Mouse (Mus musculus): Measurements from ENCODE around the gene Tcl1b2. TPM values are rescaled to one million over a fixed set of nuclear protein-coding genes. Genes with fewer than 3 reads are reported as not detected.
"Not testable (repeated sequence)": the region's sequence is repeated elsewhere in the genome, so short reads cannot be mapped to it uniquely, and the experiment has no call there.

Gene Tcl1b2
- polyA plus RNA-seq, 1 experiment = 0.23 TPM

GRCm38 (mm10) chr12:105188980-105189379, 43.2 kb downstream of the Tcl1b2 start:
- not testable (repeated sequence) for H3K27ac ChIP-seq (ENCODE audit: control insufficient read depth, insufficient read depth, low read depth, low read length); H3K27me3 ChIP-seq (ENCODE audit: control insufficient read depth, insufficient read depth, low read length); H3K4me3 ChIP-seq (ENCODE audit: control insufficient read depth, low read depth, low read length); H3K36me3 ChIP-seq (ENCODE audit: control insufficient read depth, insufficient read depth, low read length); H3K4me1 ChIP-seq (ENCODE audit: control insufficient read depth, insufficient read depth, low read length)
- peak; percentile 30; the same call in 1 of the 2 replicates for TF ChIP-seq CTCF (IDR thresholded peaks at IDR 0.05; ENCODE audit: control insufficient read depth, insufficient read depth, insufficient replicate concordance, low read depth, low read length)

GRCm38 (mm10) chr12:105190743-105191142, 44.9 kb downstream of the Tcl1b2 start, which contains the start of gene Tcl1b3:
Gene Tcl1b3 (plus strand): TSS chr12:105191043.
- H3K4me1 ChIP-seq (ENCODE audit: control insufficient read depth, insufficient read depth, low read length); H3K36me3 ChIP-seq (ENCODE audit: control insufficient read depth, insufficient read depth, low read length); H3K4me3 ChIP-seq (ENCODE audit: control insufficient read depth, low read depth, low read length); H3K27me3 ChIP-seq (ENCODE audit: control insufficient read depth, insufficient read depth, low read length); H3K27ac ChIP-seq (ENCODE audit: control insufficient read depth, insufficient read depth, low read depth, low read length): not testable (repeated sequence)

- not testable (repeated sequence) for H3K27ac ChIP-seq (ENCODE audit: control insufficient read depth, insufficient read depth, low read depth, low read length); H3K4me1 ChIP-seq (ENCODE audit: control insufficient read depth, insufficient read depth, low read length); H3K4me3 ChIP-seq (ENCODE audit: control insufficient read depth, low read depth, low read length); H3K27me3 ChIP-seq (ENCODE audit: control insufficient read depth, insufficient read depth, low read length); H3K36me3 ChIP-seq (ENCODE audit: control insufficient read depth, insufficient read depth, low read length)
Measured at GRCm38 (mm10) chr12:105199684-105200497, 54.1 kb downstream of the Tcl1b2 start.

- H3K4me1 ChIP-seq (ENCODE audit: control insufficient read depth, insufficient read depth, low read length); H3K4me3 ChIP-seq (ENCODE audit: control insufficient read depth, low read depth, low read length); H3K27me3 ChIP-seq (ENCODE audit: control insufficient read depth, insufficient read depth, low read length); H3K27ac ChIP-seq (ENCODE audit: control insufficient read depth, insufficient read depth, low read depth, low read length); H3K36me3 ChIP-seq (ENCODE audit: control insufficient read depth, insufficient read depth, low read length): not testable (repeated sequence)
Measured at GRCm38 (mm10) chr12:105201657-105202056, 55.8 kb downstream of the Tcl1b2 start, which contains the start of gene Tcl1b4. Gene Tcl1b4 (plus strand): TSS chr12:105201957.

Other genes with a start within 250 kb of the Tcl1b2 start
- gene Syne3, start 136.2 kb upstream of the Tcl1b2 start, polyA plus RNA-seq (2012; rRNA removed) = 7.5 and 7.8 TPM in 2 replicates
- 13.8 and 14.2 TPM in 2 replicates for gene Glrx5, start 113.3 kb upstream of the Tcl1b2 start, polyA plus RNA-seq (2012; rRNA removed)
- gene Tcl1b1, start 13.7 kb downstream of the Tcl1b2 start, polyA plus RNA-seq (2012; rRNA removed) = 0.17 TPM in 1 of 2 replicates, not detected in the other
- gene Tcl1b5, start 30.3 kb downstream of the Tcl1b2 start, polyA plus RNA-seq (2012; rRNA removed) = not detected in 2 replicates
- gene Tcl1b3, start 45.0 kb downstream of the Tcl1b2 start, polyA plus RNA-seq (2012; rRNA removed) = not detected in 2 replicates
- 0.33 and 0.53 TPM in 2 replicates for gene Tcl1b4, start 55.9 kb downstream of the Tcl1b2 start, polyA plus RNA-seq (2012; rRNA removed)
- gene Tcl1, start 76.8 kb downstream of the Tcl1b2 start, polyA plus RNA-seq (2012; rRNA removed) = 1.1 and 1.8 TPM in 2 replicates
- 0.05 and 0.14 TPM in 2 replicates for gene Tunar, start 187.9 kb downstream of the Tcl1b2 start, polyA plus RNA-seq (2012; rRNA removed)

Measured in testis, adult 2 months (tissue).